Mouse (Mus musculus) gastrocnemius, postnatal 14 days (tissue): ENCODE measurements at regions not wholly inside any gene's neighbourhood (a gene's known extent, or its start where the extent isn't known, plus 50 kb on each side); places are given as distances from the start of the nearest gene placed in this dataset.

Source experiments
- DNase-seq: peaks from one replicate; pipeline ENCODE4 v3.0.0; 2021; ENCODE audit warnings: mixed read lengths
- intact Hi-C: fragments of 180-260 bp; cut with DNase I; formaldehyde crosslinking; loops from one replicate; pipeline ENCODE4 v1.15.1; 2025; ENCODE audit warnings: low total_unique reads

DNA sequence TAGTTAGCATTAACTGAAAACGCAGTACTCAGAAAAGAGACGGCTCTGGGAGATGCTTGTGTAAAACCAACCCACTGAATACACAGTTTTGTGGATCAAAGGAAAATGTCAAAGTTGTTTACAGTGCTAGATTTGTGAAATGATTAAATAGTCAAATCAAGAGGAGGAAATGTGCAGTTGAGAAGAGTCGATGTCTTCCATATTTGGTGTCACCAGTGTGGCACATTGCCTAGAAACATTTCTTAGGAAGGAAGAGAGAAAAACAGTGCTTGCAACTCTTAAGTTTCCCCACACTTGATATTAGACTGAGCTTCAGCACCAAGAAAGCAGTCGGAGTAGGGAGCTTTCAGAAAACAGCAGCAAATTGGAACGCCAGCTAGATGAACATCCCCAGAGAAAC, 1274.9 kb downstream of the Slc22a22 start:
- intact Hi-C loops, result no loop called here
- no peak for DNase-seq

GRCm38 (mm10) chr15:56199336-56199735, 1278.1 kb downstream of the Slc22a22 start:
- DNase-seq, result no peak
- intact Hi-C loops, result no loop called here

DNA sequence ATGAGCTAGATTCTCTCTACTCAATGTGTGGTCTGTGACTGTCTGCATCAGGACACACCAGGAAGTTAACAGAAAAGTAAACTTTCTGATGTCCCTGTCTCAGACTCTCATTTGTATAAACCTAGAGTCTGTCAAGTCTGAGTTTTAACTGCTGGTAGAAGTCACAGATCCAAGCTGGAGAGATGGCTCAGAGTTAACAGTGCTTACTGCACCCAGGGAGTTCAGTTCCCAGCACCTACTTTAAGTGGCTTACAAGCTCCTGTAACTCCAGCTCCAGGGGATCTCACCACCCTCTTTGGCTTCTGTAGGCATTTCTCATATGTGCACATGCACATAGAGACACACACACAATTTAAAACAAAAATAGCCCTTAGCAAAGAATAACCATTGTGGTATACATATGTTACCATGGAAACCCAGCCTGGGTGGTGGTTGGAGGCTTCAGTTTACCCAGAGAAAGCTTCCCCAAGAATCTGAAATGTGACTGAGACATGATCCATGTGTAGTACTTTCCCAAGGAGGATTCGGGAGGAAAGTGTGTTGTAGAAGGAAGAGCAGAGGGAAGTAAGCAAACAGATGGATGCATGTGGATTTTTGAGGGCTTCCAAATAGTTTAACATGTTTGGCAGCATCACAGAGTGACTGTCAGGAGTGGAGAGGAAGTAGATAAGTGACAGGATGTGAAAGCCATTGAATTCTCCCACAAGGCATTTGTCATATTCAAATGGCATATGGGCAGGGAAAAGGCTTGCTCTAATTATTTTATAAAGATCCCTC, 1279.8 kb downstream of the Slc22a22 start:
- no peak for DNase-seq
- intact Hi-C loops, result no loop called here

DNA sequence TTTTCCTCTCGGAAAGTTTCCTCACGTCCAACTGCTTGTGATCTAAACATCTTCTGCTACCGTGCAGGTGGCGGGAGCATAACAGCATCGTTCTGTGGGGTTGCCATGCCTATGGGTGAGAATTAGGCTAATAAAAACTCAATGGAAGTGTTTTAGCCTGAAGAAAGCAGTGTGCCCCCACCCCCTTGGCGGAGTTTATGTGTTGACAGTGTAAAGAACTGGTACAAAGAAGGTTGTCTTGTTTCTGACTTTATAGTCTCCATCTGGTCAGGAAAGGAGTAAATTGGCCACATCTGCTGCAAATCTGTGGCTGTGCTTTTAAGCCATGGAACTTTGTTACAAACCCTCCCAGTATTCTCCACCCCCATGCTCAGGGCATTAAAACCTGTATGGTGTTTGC, 1311.2 kb downstream of the Slc22a22 start:
- no peak for DNase-seq
- intact Hi-C loops, result no loop called here

- intact Hi-C loops, result no loop called here
- no peak for DNase-seq
Observed at GRCm38 (mm10) chr15:56158726-56159125, 1318.7 kb downstream of the Slc22a22 start.

DNA sequence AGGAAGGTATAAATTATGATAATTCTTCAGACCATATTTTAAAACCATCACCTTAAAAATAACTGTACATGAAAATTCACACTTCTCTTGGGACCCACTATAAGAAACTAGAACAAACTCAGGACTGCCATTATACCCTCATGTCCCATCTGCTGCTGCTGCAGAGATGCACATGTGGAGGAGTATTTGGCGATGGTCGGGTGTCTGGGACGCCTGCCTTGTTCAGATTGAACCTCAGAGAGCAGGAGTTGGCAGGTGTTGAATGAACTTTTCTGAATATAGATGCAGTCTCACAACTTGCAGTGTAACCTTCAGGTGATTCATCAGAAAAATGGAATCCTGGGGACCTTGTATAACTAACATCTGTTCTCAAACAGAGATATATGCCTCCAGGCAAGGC, 1338.0 kb downstream of the Slc22a22 start:
- intact Hi-C loops, result no loop called here

GRCm38 (mm10) chr15:56136420-56136970, 1340.9 kb downstream of the Slc22a22 start:
- intact Hi-C loops, result no loop called here
- DNase-seq, result no peak

More for the DNA sequence above, 1338.0 kb downstream of the Slc22a22 start:
- no peak for DNase-seq

DNA sequence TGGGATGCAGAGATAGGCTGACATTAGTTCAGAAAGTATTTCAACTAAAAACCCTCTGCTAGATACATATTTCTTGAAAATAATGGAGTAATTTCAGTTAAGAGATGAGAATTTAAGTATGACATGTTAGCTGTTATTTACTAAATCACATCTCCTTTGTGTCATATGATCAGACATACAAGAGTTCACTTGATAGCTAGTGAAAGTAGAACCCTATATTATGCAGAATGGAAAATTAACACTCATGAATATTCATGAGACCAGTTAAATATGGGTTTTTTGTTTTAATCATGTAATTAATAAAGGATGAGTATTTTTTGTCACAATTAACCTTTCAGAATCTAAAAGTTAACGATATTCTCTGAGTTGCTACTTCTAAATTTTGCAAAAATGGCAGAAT, 1349.4 kb downstream of the Slc22a22 start:
- intact Hi-C loops, result no loop called here

GRCm38 (mm10) chr15:56119287-56120065, 1357.9 kb downstream of the Slc22a22 start:
- intact Hi-C loops, result no loop called here
- no peak for DNase-seq

More for the DNA sequence above, 1349.4 kb downstream of the Slc22a22 start:
- DNase-seq, result no peak

GRCm38 (mm10) chr15:56108313-56108712, 1369.1 kb downstream of the Slc22a22 start:
- no peak for DNase-seq
- intact Hi-C loops, result no loop called here

GRCm38 (mm10) chr15:56107719-56108118, 1369.7 kb downstream of the Slc22a22 start:
- DNase-seq, result no peak
- intact Hi-C loops, result no loop called here

GRCm38 (mm10) chr15:56100133-56100735, 1377.2 kb downstream of the Slc22a22 start:
- intact Hi-C loops, result no loop called here

DNA sequence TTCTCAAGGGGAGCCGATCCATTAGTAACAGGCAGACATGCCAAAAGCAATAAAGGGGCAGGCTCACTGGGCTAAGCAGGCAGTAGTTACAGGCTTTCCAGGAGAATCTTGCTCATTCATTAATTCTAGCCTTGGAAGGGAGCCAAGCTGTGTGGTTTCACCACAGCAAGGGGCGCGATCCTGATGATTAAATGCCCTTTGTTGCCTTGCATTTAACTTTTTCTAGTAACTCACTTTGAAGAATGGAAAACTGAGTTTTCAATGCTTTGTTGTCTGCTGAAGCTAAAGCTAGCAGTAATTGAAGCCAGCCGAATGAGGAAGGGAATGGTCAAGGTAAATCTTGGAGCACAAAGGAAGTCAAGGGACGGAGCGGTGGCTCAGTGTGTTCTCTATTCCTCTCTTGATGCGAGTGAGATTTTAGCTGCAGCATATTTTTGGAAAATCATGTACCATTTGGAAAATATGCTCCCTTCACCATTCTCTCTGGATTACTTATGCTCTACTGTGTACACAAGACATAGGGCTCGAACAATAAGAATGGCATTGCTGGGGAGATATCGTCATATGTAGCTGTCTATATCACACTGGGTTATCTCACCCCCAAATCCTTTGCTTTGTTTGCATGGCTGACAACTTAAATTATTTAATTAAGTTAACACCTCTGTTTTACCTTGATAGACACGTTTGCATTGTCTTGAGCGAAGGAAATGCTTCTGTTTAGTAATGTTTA, 1399.4 kb downstream of the Slc22a22 start:
- intact Hi-C loops, result no loop called here
- DNase-seq, result peak; percentile 7

More at GRCm38 (mm10) chr15:56100133-56100735, 1377.2 kb downstream of the Slc22a22 start:
- no peak for DNase-seq

DNA sequence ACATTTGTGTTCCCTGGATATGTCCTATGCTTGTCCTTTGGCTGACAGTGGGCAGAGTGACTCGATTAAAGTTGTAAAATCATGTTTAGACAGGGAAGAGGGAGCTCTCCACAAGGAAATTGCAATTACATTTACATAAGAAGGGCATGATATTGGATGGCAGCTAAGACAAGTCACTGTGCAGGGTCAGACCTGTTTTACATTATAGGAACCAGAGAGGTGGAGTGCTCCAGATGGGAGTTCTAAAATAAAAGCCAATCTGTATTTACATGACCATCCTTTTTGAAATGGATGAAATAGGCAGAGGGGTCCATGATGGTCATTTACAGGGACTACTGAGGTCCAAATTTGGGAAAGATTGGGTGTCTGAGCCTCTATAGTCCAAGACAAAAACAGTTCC, 1400.3 kb downstream of the Slc22a22 start:
- DNase-seq, result no peak
- intact Hi-C loops, result no loop called here

DNA sequence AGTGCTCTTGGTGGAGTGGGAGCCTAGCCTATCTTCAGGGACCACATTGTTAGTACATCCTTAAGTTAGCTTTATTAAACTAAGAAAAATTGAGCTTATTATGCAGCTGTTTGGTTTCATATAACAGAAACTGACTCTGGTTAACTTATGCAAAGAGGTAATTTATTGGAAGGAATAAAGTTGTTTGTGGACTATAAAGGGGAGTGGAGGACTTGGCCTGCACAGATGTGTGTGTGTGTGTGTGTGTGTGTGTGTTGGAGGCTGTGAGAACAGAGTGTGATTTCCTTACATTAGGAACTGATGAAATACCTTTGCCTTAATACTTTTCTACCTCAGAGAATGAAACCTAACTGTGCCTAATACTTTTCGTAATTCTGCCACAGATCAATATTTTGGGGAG, 1400.7 kb downstream of the Slc22a22 start:
- intact Hi-C loops, result no loop called here

GRCm38 (mm10) chr15:56069511-56069910, 1407.9 kb downstream of the Slc22a22 start:
- intact Hi-C loops, result loop anchor here (10.0 kb wide), 2 partner anchors 785 to 1435 kb away; no protein-coding TSS in a partner anchor
- DNase-seq, result no peak

More for the DNA sequence above, 1400.7 kb downstream of the Slc22a22 start:
- DNase-seq, result no peak

DNA sequence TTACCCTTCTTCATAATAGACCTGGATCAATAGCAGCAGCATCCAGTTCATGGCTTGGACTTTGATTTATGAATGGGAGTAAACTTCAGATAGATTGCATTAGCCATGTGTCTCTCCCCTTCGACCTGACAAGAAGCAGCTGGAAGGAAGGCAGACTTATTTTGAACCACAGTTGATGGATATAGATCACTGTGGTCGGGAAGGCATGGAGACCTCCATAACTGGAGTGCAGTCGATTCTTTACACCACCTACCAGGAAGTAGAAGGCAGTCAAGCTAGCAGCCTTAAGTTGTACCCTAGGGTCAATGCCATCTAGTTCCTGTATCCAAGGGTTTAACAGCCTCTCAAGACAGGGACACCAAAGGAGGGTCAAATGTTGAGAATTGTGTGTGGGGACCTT, 1410.2 kb downstream of the Slc22a22 start:
- no peak for DNase-seq
- intact Hi-C loops, result loop anchor here (10.0 kb wide), 2 partner anchors 788 to 1438 kb away; no protein-coding TSS in a partner anchor

DNA sequence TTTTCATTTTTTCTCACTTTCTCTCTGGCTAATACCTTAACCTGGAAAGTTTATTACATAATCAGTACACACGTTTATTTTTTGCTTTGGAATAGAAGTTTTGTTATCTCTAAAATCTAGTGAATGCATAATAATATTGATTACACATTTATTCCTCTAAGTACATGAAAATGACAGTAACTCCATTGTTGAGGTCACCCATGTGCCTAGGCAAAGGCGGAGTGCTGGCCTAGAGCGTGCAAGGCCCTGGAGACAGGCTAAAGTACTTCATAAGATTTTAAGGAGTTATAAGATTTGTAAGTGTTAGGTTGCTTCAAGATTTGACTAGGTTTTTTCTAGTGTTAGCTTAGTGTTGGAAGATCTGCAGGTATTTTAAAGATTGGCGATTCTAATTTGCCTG, 1410.9 kb downstream of the Slc22a22 start:
- intact Hi-C loops, result loop anchor here (10.0 kb wide), 2 partner anchors 788 to 1438 kb away; no protein-coding TSS in a partner anchor
- DNase-seq, result no peak

DNA sequence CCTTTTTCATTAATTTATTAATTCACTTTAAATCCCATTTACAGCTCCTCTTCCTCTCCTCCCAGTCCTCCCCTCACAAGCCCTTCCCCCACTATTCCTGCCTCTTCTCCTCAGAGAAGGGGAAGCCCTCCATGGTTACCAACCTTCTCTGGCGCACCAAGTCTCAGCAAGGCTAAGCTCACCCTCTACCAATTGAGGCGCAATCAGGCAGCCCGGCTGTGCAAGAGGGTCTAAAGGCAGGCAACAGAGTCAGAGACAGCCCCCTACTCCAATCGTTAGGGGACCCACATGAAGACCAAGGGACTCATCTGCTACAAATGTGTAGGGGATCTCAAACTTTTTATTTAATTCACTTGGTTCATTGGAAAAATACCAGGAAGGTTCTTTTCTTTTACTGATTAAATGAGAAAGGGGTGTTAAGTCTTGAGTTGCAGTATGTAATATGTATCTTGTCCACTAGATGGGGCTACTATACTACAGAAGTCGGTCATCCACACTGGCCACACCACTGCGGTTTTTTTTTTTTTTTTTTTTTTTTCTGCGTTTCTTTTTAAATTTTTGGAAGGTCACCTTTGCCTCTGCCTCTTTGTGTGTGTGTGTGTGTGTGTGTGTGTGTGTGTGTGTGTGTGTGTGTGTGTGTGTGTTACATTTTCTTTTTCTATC, 1411.4 kb downstream of the Slc22a22 start:
- DNase-seq, result no peak
- intact Hi-C loops, result loop anchor here (10.0 kb wide), 2 partner anchors 789 to 1439 kb away; no protein-coding TSS in a partner anchor
